Mouse (Mus musculus) hindbrain, embryonic 13.5 days (tissue): Measurements from ENCODE around the gene Ank3. TPM values are rescaled to one million over a fixed set of nuclear protein-coding genes. Genes with fewer than 3 reads are reported as not detected.

ENCODE experiments used
- ATAC-seq: fragments of 200-750 bp; cut with Nextera tagmentation; 2 replicates; pipeline ENCODE4 v1.8.0; 2017; ENCODE audit warnings: moderate TSS enrichment; ENCODE audit not compliant: low FRiP score
- H3K27ac ChIP-seq: fragments of 300-500 bp; sonication (generic); 2 replicates; pipeline ENCODE4 v1.5.1; 2015; ENCODE audit warnings: inconsistent platforms, mild to moderate bottlenecking, moderate library complexity
- H3K27me3 ChIP-seq: fragments of 300-500 bp; sonication (generic); 2 replicates; pipeline ENCODE4 v1.6.1; 2015; ENCODE audit warnings: mild to moderate bottlenecking, inconsistent platforms
- H3K36me3 ChIP-seq: fragments of 300-500 bp; sonication (generic); 2 replicates; pipeline ENCODE4 v1.6.1; 2015; ENCODE audit warnings: mild to moderate bottlenecking, inconsistent platforms
- H3K4me1 ChIP-seq: fragments of 300-500 bp; sonication (generic); replicated peaks from 2 replicates; pipeline ENCODE4 v1.6.1; 2015; ENCODE audit warnings: inconsistent platforms
- H3K4me2 ChIP-seq: fragments of 300-500 bp; sonication (generic); 2 replicates; pipeline ENCODE4 v1.6.1; 2015; ENCODE audit warnings: inconsistent platforms, mild to moderate bottlenecking, moderate library complexity
- H3K4me3 ChIP-seq: fragments of 300-500 bp; sonication (generic); 2 replicates; pipeline ENCODE4 v1.5.1; 2015; ENCODE audit warnings: mild to moderate bottlenecking, inconsistent platforms
- H3K9ac ChIP-seq: fragments of 300-500 bp; sonication (generic); 2 replicates; pipeline ENCODE4 v1.6.1; 2015; ENCODE audit warnings: mild to moderate bottlenecking, inconsistent platforms
- H3K9me3 ChIP-seq: fragments of 300-500 bp; sonication (generic); 2 replicates; pipeline ENCODE4 v1.6.1; 2016; ENCODE audit warnings: inconsistent platforms
- WGBS: fragments of 180-500 bp; shearing (Covaris S2); methylation state at CpG from one replicate; pipeline ENCODE4 v1.1.7; 2015; 5-methylcytosine and 5-hydroxymethylcytosine counted together
- polyA plus RNA-seq: library from polyadenylated mRNA; unstranded; fragments of >200 nt; fragmentation: Nextera tagmentation; extraction: Ambion mirVana; gene quantifications from 2 replicates; pipeline ENCODE4 v1.2.1, GENCODE M21; 2015

Ank3 gene
- polyA plus RNA-seq, 1 experiment from 2014 or later, result 114 TPM

GRCm38 (mm10) chr10:69672545-69672944 lies 274.0 kb downstream of the Ank3 start:
- ATAC-seq, result no peak
- H3K9me3 ChIP-seq, result no peaks in the 10 kb centered on the region
- no peak overlapping the region for H3K4me2 ChIP-seq
- H3K27ac ChIP-seq, result no peak overlapping the region
- H3K27me3 ChIP-seq, result no peaks in the 10 kb centered on the region
- no peak overlapping the region for H3K4me3 ChIP-seq
- H3K9ac ChIP-seq, result no peak overlapping the region
- no peaks in the 10 kb centered on the region for H3K36me3 ChIP-seq
- H3K4me1 ChIP-seq, result peaks cover 5% of the 10 kb centered on the region; the same call in 1 of the 2 replicates

GRCm38 (mm10) chr10:69678230-69678629 lies 279.7 kb downstream of the Ank3 start:
- WGBS, result 52% methylated on average over 15 of the region's 15 CpGs
- peaks cover 9% of the 10 kb centered on the region; the same call in 1 of the 2 replicates for H3K4me1 ChIP-seq
- peak overlapping the region; percentile 66 for H3K27ac ChIP-seq
- H3K27me3 ChIP-seq, result no peaks in the 10 kb centered on the region
- ATAC-seq, result peak; percentile 54; the same call in 1 of the 2 replicates
- no peak overlapping the region for H3K4me3 ChIP-seq
- no peaks in the 10 kb centered on the region for H3K9me3 ChIP-seq
- H3K9ac ChIP-seq, result no peak overlapping the region
- H3K4me2 ChIP-seq, result no peak overlapping the region
- no peaks in the 10 kb centered on the region for H3K36me3 ChIP-seq

GRCm38 (mm10) chr10:69686336-69686735 lies 287.8 kb downstream of the Ank3 start:
- no peaks in the 10 kb centered on the region for H3K27me3 ChIP-seq
- H3K4me2 ChIP-seq, result no peak overlapping the region
- H3K36me3 ChIP-seq, result no peaks in the 10 kb centered on the region
- 91% methylated on average over 1 of the region's 1 CpGs for WGBS
- no peak overlapping the region for H3K9ac ChIP-seq
- ATAC-seq, result no peak
- 0 out of 2 replicates have a peak, but pooled peaks cover 7% of the 10 kb centered on the region for H3K9me3 ChIP-seq
- no peak overlapping the region for H3K27ac ChIP-seq
- H3K4me1 ChIP-seq, result peaks cover 23% of the 10 kb centered on the region
- H3K4me3 ChIP-seq, result no peak overlapping the region

GRCm38 (mm10) chr10:69689096-69689495 lies 290.5 kb downstream of the Ank3 start:
- ATAC-seq, result no peak
- 87% methylated on average over 12 of the region's 12 CpGs for WGBS
- no peak overlapping the region for H3K4me2 ChIP-seq
- no peaks in the 10 kb centered on the region for H3K36me3 ChIP-seq
- no peak overlapping the region for H3K9ac ChIP-seq
- H3K4me3 ChIP-seq, result no peak overlapping the region
- H3K27me3 ChIP-seq, result no peaks in the 10 kb centered on the region
- H3K27ac ChIP-seq, result peak overlapping the region; percentile 82
- H3K9me3 ChIP-seq, result 0 out of 2 replicates have a peak, but pooled peaks cover 3% of the 10 kb centered on the region
- peaks cover 27% of the 10 kb centered on the region for H3K4me1 ChIP-seq

- Histone ChIP-seq H3K4me3 (peak overlapping the region; percentile 9; the same call in 1 of the 2 replicates), H3K9ac (peak overlapping the region; percentile 58), H3K27me3 (no peaks in the 10 kb centered on the region), H3K4me1 (peaks cover 27% of the 10 kb centered on the region), H3K9me3 (no peaks in the 10 kb centered on the region), H3K36me3 (no peaks in the 10 kb centered on the region), H3K4me2 (peak overlapping the region; percentile 50), H3K27ac (peak overlapping the region; percentile 82)
- WGBS, result 10% methylated on average over 12 of the region's 12 CpGs
- ATAC-seq, result peak; percentile 70
These were observed 291.8 kb downstream of the Ank3 start for GRCm38 (mm10) chr10:69690131-69690960.

GRCm38 (mm10) chr10:69690961-69691451 lies 292.4 kb downstream of the Ank3 start:
- peak overlapping the region; percentile 9; the same call in 1 of the 2 replicates for H3K4me3 ChIP-seq
- no peaks in the 10 kb centered on the region for H3K9me3 ChIP-seq
- peak overlapping the region; percentile 58 for H3K9ac ChIP-seq
- H3K4me1 ChIP-seq, result peaks cover 31% of the 10 kb centered on the region
- 22% methylated on average over 6 of the region's 6 CpGs for WGBS
- peak; percentile 60 for ATAC-seq
- no peaks in the 10 kb centered on the region for H3K36me3 ChIP-seq
- peak overlapping the region; percentile 82 for H3K27ac ChIP-seq
- H3K4me2 ChIP-seq, result peak overlapping the region; percentile 50
- no peaks in the 10 kb centered on the region for H3K27me3 ChIP-seq

GRCm38 (mm10) chr10:69696019-69696418 lies 297.4 kb downstream of the Ank3 start:
- Histone ChIP-seq H3K4me1 (peaks cover 15% of the 10 kb centered on the region), H3K9ac (no peak overlapping the region), H3K27me3 (no peaks in the 10 kb centered on the region), H3K4me2 (no peak overlapping the region), H3K27ac (no peak overlapping the region), H3K36me3 (no peaks in the 10 kb centered on the region), H3K4me3 (no peak overlapping the region), H3K9me3 (no peaks in the 10 kb centered on the region)
- 67% methylated on average over 9 of the region's 9 CpGs for WGBS
- no peak for ATAC-seq

- Histone ChIP-seq H3K4me1 (peaks cover 14% of the 10 kb centered on the region), H3K27me3 (no peaks in the 10 kb centered on the region), H3K9ac (no peak overlapping the region), H3K9me3 (no peaks in the 10 kb centered on the region), H3K4me2 (no peak overlapping the region), H3K27ac (no peak overlapping the region), H3K4me3 (no peak overlapping the region), H3K36me3 (no peaks in the 10 kb centered on the region)
- ATAC-seq, result no peak
- WGBS, result 77% methylated on average over 1 of the region's 1 CpGs
These were observed 300.1 kb downstream of the Ank3 start for GRCm38 (mm10) chr10:69698699-69699098.

- peaks cover 28% of the 10 kb centered on the region for H3K4me1 ChIP-seq
These were observed 302.7 kb downstream of the Ank3 start for GRCm38 (mm10) chr10:69701226-69701625.

GRCm38 (mm10) chr10:69705806-69706768 lies 307.5 kb downstream of the Ank3 start:
- Histone ChIP-seq H3K36me3 (no peaks in the 10 kb centered on the region), H3K4me2 (peak overlapping the region; percentile 77), H3K27ac (peak overlapping the region; percentile 97), H3K4me1 (peaks cover 70% of the 10 kb centered on the region), H3K9ac (peak overlapping the region; percentile 85), H3K9me3 (no peaks in the 10 kb centered on the region), H3K4me3 (peak overlapping the region; percentile 50), H3K27me3 (no peaks in the 10 kb centered on the region)
- WGBS, result 4% methylated on average over 17 of the region's 17 CpGs
- peak; percentile 76 for ATAC-seq

More at GRCm38 (mm10) chr10:69701226-69701625, 302.7 kb downstream of the Ank3 start:
- ATAC-seq, result no peak
- Histone ChIP-seq H3K27me3 (no peaks in the 10 kb centered on the region), H3K9ac (no peak overlapping the region), H3K9me3 (no peaks in the 10 kb centered on the region), H3K36me3 (no peaks in the 10 kb centered on the region), H3K4me3 (no peak overlapping the region), H3K4me2 (no peak overlapping the region), H3K27ac (no peak overlapping the region)
- 38% methylated on average over 4 of the region's 4 CpGs for WGBS

GRCm38 (mm10) chr10:69706851-69707788 lies 308.5 kb downstream of the Ank3 start:
- peak overlapping the region; percentile 50 for H3K4me3 ChIP-seq
- H3K4me2 ChIP-seq, result peak overlapping the region; percentile 77
- no peak for ATAC-seq
- peak overlapping the region; percentile 85 for H3K9ac ChIP-seq
- peaks cover 73% of the 10 kb centered on the region for H3K4me1 ChIP-seq
- H3K27ac ChIP-seq, result peak overlapping the region; percentile 97
- 19% methylated on average over 14 of the region's 14 CpGs for WGBS
- no peaks in the 10 kb centered on the region for H3K9me3 ChIP-seq
- no peaks in the 10 kb centered on the region for H3K36me3 ChIP-seq
- no peaks in the 10 kb centered on the region for H3K27me3 ChIP-seq
